Mouse (Mus musculus) E14TG2a.4 (cell line): ENCODE data around the gene Rnf43.

Source experiments
- H3K27me3 ChIP-seq: 2 replicates; pipeline ENCODE4 v1.6.1; 2014; ENCODE audit warnings: low read length, control low read depth; ENCODE audit not compliant: insufficient read depth
- H3K36me3 ChIP-seq: 2 replicates; pipeline ENCODE4 v1.6.1; 2014; ENCODE audit warnings: low read length, control low read depth; ENCODE audit not compliant: insufficient read depth
- H3K4me1 ChIP-seq: replicated peaks from 2 replicates; pipeline ENCODE4 v1.6.1; 2014; ENCODE audit warnings: low read depth, low read length, control low read depth
- H3K4me3 ChIP-seq: replicated peaks from 2 replicates; pipeline ENCODE4 v1.5.1; 2014; ENCODE audit warnings: mild to moderate bottlenecking, low read length
- H3K9me3 ChIP-seq: 2 replicates; pipeline ENCODE4 v1.6.1; 2014; ENCODE audit warnings: low read length, control low read depth
- CTCF ChIP-seq: conservative IDR thresholded peaks from 2 replicates; pipeline ENCODE4 v1.5.1; 2014; ENCODE audit warnings: low read length
- NANOG ChIP-seq: IDR thresholded peaks from 2 replicates; pipeline ENCODE4 v1.6.1; 2014; ENCODE audit warnings: borderline replicate concordance, low read length, mixed read lengths
- POU5F1 ChIP-seq: IDR thresholded peaks from 2 replicates; pipeline ENCODE4 v1.6.1; 2014; ENCODE audit warnings: low read length, borderline replicate concordance

The Rnf43 gene

DNA sequence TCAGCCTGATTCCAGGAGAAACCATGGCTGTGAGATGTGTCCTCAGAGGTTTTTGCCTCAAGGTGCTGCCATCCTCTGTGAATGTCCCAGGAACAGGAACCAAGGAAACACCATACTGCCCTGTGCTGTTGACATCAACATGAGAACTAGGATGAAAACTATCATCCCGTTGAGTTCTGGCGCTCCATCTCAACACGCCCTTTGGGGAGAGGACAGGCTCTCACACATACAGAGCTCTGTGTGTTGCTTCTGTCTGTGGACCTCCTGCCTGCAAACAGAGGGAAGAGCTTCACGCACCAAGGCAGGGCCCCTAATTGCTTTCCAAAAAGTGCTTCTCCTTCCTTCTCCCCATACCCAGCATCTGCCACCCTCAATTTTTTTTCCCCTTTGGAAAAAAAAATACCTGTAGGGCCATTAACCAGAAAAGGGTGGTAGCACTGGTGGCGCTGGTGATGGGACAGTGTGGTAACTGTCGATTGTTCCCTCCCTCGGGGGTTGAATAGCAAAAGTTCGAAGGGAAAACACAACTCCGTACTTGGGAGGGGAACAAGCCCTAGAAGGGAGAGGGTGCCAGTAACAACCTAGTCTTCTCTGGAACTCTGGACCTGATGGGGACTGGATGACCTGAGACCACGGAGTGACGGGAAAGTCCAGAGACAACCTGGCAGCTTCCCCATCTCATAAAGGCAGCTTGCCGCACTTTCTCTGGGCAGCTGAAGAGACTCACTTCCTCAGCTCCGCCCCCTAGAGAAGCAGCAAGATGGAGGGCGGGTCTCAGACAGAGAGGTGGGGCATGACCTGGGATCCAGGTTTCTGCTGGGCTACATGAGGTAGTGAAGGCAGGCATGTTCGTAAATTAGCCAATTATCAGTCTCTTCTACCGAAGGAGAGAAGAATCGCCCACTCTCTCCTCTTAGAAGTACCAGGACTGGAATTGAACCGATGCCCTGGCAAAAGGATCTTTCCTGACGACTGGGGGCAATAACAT lies 85.9 kb downstream of the Rnf43 start:
- H3K9me3 ChIP-seq: no peaks in the 10 kb centered on the region
- peak overlapping the region; percentile 67 for H3K4me3 ChIP-seq
- no peak for TF ChIP-seq POU5F1
- H3K36me3 ChIP-seq: peaks cover 24% of the 10 kb centered on the region
- no peaks in the 10 kb centered on the region for H3K27me3 ChIP-seq
- peaks cover 54% of the 10 kb centered on the region for H3K4me1 ChIP-seq

DNA sequence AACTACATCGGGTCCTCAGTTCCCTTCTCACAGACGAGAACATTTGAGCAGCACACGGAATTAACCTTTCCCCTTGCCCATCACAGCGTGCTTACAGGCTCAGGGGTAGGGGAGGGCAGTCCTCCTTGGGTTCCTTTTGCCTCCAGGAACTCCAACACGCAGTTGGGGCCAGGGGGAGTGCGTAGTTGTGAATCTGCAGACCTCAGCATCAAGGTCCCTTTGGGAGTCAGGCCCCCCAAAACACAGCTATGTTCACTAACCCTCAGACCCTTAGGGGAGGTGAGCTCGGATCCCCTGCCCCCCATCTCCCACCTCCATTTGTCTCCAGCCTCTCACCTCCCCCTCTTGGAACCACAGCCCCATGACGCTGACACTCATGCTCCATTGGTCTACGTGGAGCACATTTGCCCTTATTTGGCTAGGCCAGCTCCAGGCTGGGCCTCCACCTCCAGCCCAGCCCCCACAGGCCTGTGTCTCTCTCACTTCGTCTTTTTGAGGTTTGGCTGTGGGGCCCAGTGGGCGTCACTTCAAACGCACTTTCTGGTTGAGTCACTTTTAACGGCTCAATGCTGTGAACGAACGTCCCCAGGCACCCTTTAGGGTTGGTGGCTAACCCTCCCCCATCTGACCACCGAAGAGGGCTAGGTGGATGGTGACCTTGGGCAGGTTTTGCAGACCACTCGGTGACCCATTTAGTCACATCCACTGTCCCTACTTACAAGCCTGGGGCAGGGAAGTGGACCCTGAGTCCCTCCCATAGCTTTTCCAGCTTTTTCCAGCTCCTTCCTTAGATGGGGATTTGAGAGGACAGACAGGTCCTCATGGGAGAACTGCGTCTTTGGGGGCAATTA lies 86.9 kb downstream of the Rnf43 start:
- Histone ChIP-seq H3K4me1 (peaks cover 64% of the 10 kb centered on the region), H3K27me3 (no peaks in the 10 kb centered on the region), H3K4me3 (peak overlapping the region; percentile 67), H3K9me3 (no peaks in the 10 kb centered on the region), H3K36me3 (peaks cover 14% of the 10 kb centered on the region)
- TF ChIP-seq NANOG (no peak), CTCF (no peak), POU5F1 (no peak)

DNA sequence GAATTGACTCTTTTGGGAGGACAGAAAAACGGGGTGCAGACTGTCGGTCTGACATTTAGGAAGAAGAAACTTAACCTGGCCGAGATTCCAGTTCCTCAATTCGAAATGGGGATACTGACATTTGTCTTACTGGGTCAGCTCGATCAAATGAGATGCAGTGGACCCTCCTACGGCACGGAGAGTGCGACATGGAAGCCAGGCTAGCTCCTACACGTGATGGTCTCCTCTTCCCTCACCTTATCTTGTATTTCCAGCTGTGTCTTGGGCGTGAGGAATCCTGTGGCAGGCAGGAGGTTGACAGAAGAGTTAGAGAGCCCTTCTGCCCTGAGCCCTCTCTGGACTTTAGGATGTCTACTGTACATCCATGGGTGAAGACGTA lies 87.5 kb downstream of the Rnf43 start:
- TF ChIP-seq CTCF (no peak), NANOG (no peak), POU5F1 (no peak)
- Histone ChIP-seq H3K4me3 (peak overlapping the region; percentile 67; the same call in 1 of the 2 replicates), H3K9me3 (peaks cover 4% of the 10 kb centered on the region), H3K27me3 (no peaks in the 10 kb centered on the region), H3K36me3 (peaks cover 8% of the 10 kb centered on the region), H3K4me1 (peaks cover 67% of the 10 kb centered on the region)

DNA sequence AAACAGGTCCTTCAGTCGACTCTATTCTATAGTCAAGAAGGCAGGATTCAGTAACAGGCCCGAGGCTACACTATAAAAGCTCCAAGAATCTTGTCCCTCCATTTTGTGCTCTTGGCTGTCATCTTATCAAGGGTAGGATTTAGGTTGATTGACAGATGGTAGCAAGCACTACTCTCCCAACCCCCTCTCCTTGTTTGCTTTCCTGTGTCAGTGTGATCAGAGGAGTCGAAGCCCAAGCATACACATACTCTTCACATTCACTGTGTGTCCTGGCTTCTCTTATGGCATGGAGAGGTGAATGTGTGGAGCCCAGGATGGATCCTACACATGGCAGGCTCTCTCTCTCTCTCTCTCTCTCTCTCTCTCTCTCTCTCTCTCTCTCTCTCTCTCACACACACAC lies 88.0 kb downstream of the Rnf43 start:
- Histone ChIP-seq H3K9me3 (peaks cover 4% of the 10 kb centered on the region), H3K4me1 (peaks cover 70% of the 10 kb centered on the region), H3K27me3 (no peaks in the 10 kb centered on the region), H3K36me3 (peaks cover 3% of the 10 kb centered on the region; the same call in 1 of the 2 replicates), H3K4me3 (no peak overlapping the region)
- no peak for TF ChIP-seq POU5F1
- no peak for TF ChIP-seq CTCF
- no peak for TF ChIP-seq NANOG

DNA sequence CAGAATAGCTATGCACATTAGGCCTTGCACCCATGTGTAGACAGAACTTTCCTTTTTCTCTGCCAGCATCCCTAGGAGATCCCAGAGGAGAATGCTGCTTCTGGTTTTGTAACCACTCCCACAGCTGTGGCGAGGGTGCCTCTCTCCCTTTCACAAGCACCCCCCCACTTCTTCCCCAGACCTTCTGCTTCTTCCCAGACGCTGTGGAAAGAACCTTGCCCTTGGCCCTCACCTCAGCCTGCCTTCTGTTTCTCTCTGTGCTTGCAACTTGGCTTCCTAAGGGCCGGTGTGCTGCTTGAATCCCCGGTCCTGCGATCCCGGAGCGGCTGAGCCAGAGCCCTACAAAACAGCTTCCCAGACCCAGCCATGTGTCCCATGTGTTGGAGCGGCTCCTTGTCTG lies 88.5 kb downstream of the Rnf43 start:
- no peaks in the 10 kb centered on the region for H3K27me3 ChIP-seq
- peaks cover 70% of the 10 kb centered on the region for H3K4me1 ChIP-seq
- TF ChIP-seq NANOG: no peak
- H3K9me3 ChIP-seq: peaks cover 4% of the 10 kb centered on the region
- no peaks in the 10 kb centered on the region for H3K36me3 ChIP-seq
- 0 out of 2 replicates have a peak overlapping the region, but pooled peaks have one; percentile 20 for H3K4me3 ChIP-seq

DNA sequence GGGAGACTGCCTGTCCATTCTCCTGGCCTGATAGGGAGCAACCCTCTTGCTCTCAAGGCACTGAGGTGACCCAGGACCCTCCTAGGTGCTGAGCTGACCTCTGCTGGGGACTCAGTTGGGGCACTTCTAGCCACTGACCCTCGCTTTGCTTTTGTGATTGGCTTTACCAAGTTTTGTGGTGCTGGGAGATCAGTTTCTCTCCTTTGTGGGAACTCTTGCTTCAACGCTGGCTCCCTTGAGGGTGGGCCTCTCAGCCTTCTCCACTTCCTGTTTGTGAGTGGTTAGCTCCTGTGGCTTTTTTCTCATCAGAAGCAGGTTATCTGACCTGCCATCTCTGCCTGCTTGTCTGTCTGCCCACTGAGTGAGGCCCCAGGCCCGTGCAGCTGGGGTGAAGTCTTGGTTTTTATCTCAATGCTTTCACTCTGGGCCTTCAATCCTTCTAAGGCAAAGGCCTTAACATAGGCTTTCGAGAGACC lies 89.0 kb downstream of the Rnf43 start:
- H3K4me3 ChIP-seq: 0 out of 2 replicates have a peak overlapping the region, but pooled peaks have one; percentile 20
- no peaks in the 10 kb centered on the region for H3K36me3 ChIP-seq
- H3K4me1 ChIP-seq: peaks cover 75% of the 10 kb centered on the region
- TF ChIP-seq POU5F1 (no peak), CTCF (no peak), NANOG (no peak)
- no peaks in the 10 kb centered on the region for H3K27me3 ChIP-seq
- peaks cover 4% of the 10 kb centered on the region for H3K9me3 ChIP-seq

DNA sequence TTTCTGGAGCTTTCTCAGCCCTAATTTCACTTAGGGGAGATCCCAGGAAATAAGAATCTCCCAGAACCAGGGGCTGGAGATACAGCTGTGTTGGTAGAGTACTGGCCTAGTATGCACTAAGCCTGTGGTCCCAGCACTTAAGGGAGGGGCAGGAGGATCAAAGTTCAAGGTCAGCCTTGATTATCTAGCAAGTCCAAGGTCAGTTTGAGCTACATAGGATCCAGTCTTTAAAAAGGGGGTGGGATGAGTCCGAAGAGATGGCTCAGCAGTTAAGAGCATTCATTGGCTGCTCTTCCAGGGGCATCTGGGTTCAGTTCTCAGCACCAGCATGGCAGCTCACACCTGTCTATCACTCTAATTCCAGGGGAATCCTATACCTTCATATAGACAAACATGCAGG lies 89.8 kb downstream of the Rnf43 start:
- peaks cover 4% of the 10 kb centered on the region for H3K9me3 ChIP-seq
- peaks cover 83% of the 10 kb centered on the region for H3K4me1 ChIP-seq
- no peaks in the 10 kb centered on the region for H3K36me3 ChIP-seq
- no peaks in the 10 kb centered on the region for H3K27me3 ChIP-seq
- no peak for TF ChIP-seq CTCF
- H3K4me3 ChIP-seq: no peak overlapping the region

DNA sequence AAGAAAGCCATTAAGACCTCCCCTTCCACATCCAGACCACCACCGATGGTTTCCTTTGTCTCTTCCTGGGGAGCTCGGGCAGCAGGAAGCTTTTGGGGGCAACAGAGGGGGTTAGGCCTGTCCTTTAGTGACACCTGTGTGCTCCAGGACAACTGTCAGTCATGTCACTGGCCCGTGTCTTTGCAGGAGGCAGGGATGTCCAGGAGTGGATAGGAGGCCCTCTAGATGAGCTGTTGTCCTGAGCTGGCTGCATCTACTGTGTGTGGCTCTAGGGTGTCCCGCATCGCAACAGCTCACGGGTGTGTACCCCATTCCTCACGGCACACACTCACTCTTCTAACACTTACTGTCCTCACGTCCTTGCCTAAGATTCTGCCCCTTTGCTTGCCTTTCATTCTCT lies 90.7 kb downstream of the Rnf43 start:
- H3K27me3 ChIP-seq: no peaks in the 10 kb centered on the region
- peaks cover 4% of the 10 kb centered on the region for H3K9me3 ChIP-seq
- H3K4me3 ChIP-seq: no peak overlapping the region
- no peaks in the 10 kb centered on the region for H3K36me3 ChIP-seq
- H3K4me1 ChIP-seq: peaks cover 77% of the 10 kb centered on the region
- no peak for TF ChIP-seq POU5F1
- no peak for TF ChIP-seq CTCF
- no peak for TF ChIP-seq NANOG
